Mouse (Mus musculus): ENCODE results near the gene Fpr1.

DNA sequence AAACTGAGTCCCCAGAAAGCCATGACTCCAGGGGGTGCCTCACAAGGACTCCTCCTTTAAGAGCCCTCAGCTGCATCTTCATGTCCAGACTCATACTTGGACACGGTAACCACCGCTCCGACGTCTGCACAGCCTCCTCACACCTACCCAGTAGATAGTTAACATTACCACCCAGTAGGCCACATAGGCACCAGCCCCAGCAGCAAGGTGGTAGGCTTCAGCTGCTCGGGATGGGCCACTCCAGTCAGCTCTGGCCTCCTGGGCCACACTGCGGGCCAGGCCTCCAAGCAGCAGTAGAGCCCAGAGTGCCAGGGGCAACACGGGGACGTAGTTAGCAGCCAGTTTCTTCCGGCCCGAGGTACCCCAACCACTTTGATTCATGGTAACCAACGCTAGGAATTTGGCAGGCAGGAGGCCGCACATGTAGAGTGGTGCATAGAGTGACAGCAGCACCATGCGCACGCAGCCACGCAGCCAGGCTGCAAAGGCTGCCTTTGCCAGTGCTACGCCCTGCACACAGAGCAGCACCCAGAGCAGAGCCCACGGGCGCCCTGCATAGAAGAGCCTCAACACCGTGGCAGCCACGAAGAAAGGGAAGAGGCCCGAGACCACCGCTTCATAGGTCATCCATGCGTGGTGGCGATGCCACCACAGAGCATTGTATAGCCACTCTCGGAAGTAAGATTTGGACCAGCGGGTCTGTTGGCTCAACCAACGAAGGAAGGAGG is 40.0 kb downstream of the Fpr1 start:
- TF ChIP-seq ETS1 (IDR thresholded peaks at IDR 0.05; ENCODE audit: low read depth, low read length) (no peak), TCF12 (IDR thresholded peaks at IDR 0.05; ENCODE audit: low read depth, low read length) (no peak), CTCF (IDR thresholded peaks at IDR 0.05 in 2 of 3, conservative IDR thresholded peaks at IDR 0.05 in 1 of 3; ENCODE audit: control insufficient read depth in 1 of 3, insufficient read depth in 1 of 3, low read depth in 2 of 3, low read length in 3 of 3, poor library complexity in 1 of 3, severe bottlenecking in 1 of 3) (no peak), MXI1 (IDR thresholded peaks at IDR 0.05; ENCODE audit: low read depth, low read length) (no peak), MAX (IDR thresholded peaks at IDR 0.05; ENCODE audit: low read length) (no peak), POLR2A (IDR thresholded peaks at IDR 0.05; ENCODE audit: control insufficient read depth in 1 of 2, insufficient read depth in 1 of 2, low read depth in 1 of 2, low read length in 2 of 2, poor library complexity in 1 of 2) (no peak), RCOR1 (IDR thresholded peaks at IDR 0.05; ENCODE audit: low read depth, low read length) (no peak), CHD1 (IDR thresholded peaks at IDR 0.05; ENCODE audit: low read depth, low read length) (no peak), MAFK (IDR thresholded peaks at IDR 0.05; ENCODE audit: borderline replicate concordance, low read depth, low read length) (no peak), GABPA (IDR thresholded peaks at IDR 0.05; ENCODE audit: low read depth, low read length) (no peak), UBTF (IDR thresholded peaks at IDR 0.05; ENCODE audit: borderline replicate concordance, insufficient read depth, low read depth, low read length) (no peak), USF2 (IDR thresholded peaks at IDR 0.05; ENCODE audit: borderline replicate concordance in 1 of 2, insufficient read depth in 1 of 2, low read depth in 1 of 2, low read length in 2 of 2) (no peak)
